Mouse (Mus musculus) lung, postnatal 0 days (tissue): ENCODE results near the gene Stxbp6.

Experiments used
- CTCF ChIP-seq: IDR thresholded peaks from 2 replicates; pipeline ENCODE4 v1.5.1; 2016; ENCODE audit warnings: antibody characterized with exemption, mild to moderate bottlenecking
- EP300 ChIP-seq: IDR thresholded peaks from 2 replicates; pipeline ENCODE4 v1.6.1; 2016; ENCODE audit warnings: antibody characterized with exemption, mild to moderate bottlenecking, control low read depth

DNA sequence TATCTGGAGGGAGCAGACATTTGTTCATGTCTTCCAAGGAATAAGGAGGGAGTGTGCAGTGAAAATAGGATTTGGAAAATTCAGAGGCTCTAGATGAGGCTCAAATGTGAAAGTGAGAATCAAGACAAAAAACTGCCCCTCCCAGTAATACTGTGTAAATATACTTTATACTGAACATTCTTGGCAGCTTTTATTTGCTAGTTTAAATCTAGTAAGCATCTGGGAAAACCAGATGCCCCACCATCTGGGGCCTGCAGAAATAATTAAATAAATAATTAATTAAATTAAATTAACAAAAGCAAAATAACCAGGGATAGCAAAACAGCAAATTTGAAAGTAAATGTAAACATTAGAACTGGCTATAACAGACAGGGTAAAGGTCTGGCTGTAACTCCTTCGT, 224.0 kb downstream of the Stxbp6 start:
- TF ChIP-seq EP300 (no peak), CTCF (no peak)
